Mouse (Mus musculus) stomach, embryonic 16.5 days (tissue): ENCODE measurements at regions not wholly inside any gene's neighbourhood (a gene's known extent, or its start where the extent isn't known, plus 50 kb on each side); places are given as distances from the start of the nearest gene placed in this dataset.

ENCODE experiments used
- ATAC-seq: fragments of 200-750 bp; cut with Nextera tagmentation; 2 replicates; pipeline ENCODE4 v1.8.0; 2017; ENCODE audit warnings: moderate number of reproducible peaks, moderate TSS enrichment; ENCODE audit not compliant: insufficient read depth, low FRiP score
- H3K27ac ChIP-seq: fragments of 300-500 bp; sonication (generic); 2 replicates; pipeline ENCODE4 v1.5.1; 2014; ENCODE audit warnings: low read length
- H3K27me3 ChIP-seq: fragments of 300-500 bp; sonication (generic); 2 replicates; pipeline ENCODE4 v1.6.1; 2014; ENCODE audit warnings: low read length, control low read depth, mixed read lengths; ENCODE audit not compliant: control insufficient read depth, insufficient read depth
- H3K36me3 ChIP-seq: fragments of 300-500 bp; sonication (generic); 2 replicates; pipeline ENCODE4 v1.6.1; 2014; ENCODE audit warnings: low read length; ENCODE audit not compliant: control insufficient read depth, insufficient read depth
- H3K4me1 ChIP-seq: fragments of 300-500 bp; sonication (generic); 2 replicates; pipeline ENCODE4 v1.6.1; 2014; ENCODE audit warnings: low read length, control low read depth, mixed read lengths; ENCODE audit not compliant: control insufficient read depth, insufficient read depth
- H3K4me2 ChIP-seq: fragments of 300-500 bp; sonication (generic); 2 replicates; pipeline ENCODE4 v1.6.1; 2014; ENCODE audit warnings: low read depth, low read length, mixed read lengths
- H3K4me3 ChIP-seq: fragments of 300-500 bp; sonication (generic); replicated peaks from 2 replicates; pipeline ENCODE4 v1.5.1; 2014; ENCODE audit warnings: mild to moderate bottlenecking, low read length
- H3K9ac ChIP-seq: fragments of 300-500 bp; sonication (generic); 2 replicates; pipeline ENCODE4 v1.6.1; 2014; ENCODE audit warnings: low read length
- H3K9me3 ChIP-seq: fragments of 300-500 bp; sonication (generic); replicated peaks from 2 replicates; pipeline ENCODE4 v1.6.1; 2016; ENCODE audit warnings: low read length, control low read depth; ENCODE audit not compliant: control insufficient read depth
- WGBS: fragments of 180-500 bp; shearing (Covaris S2); extraction: QIAGEN DNeasy Blood & Tissue Kit; methylation state at CpG from one replicate; pipeline ENCODE4 v1.1.7; 2014; 5-methylcytosine and 5-hydroxymethylcytosine counted together

DNA sequence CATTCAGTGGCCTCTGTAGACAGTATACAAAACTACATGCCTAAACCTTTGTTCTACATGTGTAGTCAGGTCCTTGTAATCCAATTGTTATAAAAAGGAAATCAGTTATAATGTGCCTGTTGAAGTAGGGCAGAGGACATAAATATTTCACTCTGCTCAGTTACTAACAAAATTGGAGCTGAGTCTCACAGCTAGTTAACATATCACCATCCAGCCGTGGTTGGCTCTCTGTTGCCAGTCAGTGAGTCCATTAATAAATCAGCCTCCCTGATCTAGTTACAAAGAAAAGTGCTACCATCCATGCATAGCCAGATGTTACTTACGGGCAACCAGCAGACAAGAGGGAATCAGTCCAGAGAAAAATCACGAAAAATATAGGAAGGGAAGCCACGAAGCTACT is 382.8 kb downstream of the Adamts20 start:
- H3K27ac ChIP-seq = no peak overlapping the region
- no peak overlapping the region for H3K9ac ChIP-seq
- 80% methylated on average over 4 of the region's 4 CpGs for WGBS
- no peaks in the 10 kb centered on the region for H3K27me3 ChIP-seq
- H3K9me3 ChIP-seq = no peaks in the 10 kb centered on the region
- no peak overlapping the region for H3K4me3 ChIP-seq
- H3K4me1 ChIP-seq = no peaks in the 10 kb centered on the region
- ATAC-seq = no peak
- H3K4me2 ChIP-seq = no peak overlapping the region
- no peaks in the 10 kb centered on the region for H3K36me3 ChIP-seq

DNA sequence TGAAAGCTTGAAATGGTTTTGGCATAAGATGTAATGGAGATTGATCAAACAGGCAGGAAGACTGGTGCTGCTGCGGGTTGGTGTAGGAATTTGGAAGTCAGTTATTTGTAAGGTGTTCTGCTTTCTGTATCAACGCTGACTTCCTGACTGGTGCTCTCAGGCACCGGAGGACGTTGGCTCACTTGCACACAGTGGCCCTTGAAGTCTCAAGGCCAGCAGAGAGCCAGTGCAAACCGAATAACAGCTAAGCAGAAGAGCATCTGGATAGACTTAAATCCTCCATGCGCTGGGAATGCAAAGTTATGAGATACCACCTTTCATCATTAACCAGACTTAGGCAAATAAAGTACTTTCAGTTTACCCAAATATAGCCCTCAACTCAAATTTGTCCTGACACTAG is 388.2 kb downstream of the Adamts20 start:
- 69% methylated on average over 6 of the region's 6 CpGs for WGBS

DNA sequence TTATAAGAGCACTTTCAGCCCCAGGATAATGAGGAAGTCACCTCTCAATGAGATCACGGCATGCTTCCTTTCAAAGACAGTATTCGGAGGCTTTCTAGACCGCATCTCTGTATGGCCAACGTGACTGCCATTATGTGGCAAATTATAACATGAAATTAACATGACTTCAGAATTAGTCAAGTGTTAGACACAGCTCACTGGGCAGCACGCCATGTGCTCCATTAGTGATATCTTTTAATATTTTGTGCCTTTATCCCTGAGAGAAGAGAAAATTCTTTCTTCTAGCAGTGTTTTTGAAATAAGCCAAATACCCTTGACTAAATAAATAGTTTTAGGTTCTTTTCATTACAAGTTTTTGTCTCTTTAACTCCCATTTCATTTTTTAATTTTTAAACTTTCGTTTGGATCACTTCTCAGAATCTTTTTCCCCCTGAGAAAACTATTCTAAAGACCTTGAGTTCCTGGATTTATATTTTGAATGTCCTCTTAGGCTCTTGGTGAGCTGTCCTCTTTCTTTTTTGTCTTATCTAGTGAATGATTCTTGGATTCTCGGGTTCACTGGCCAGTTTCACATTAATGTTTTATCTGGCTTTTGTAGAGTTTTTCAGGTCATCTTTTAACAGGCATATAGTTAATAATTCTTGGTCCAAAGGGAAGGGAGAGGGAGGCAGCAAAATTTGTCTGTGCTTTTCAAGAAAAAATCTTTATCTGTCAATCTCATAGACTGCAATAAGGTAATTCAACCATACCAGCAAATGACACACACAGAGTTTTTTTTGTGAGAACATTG is 390.9 kb downstream of the Adamts20 start:
- Histone ChIP-seq H3K4me2 (no peak overlapping the region), H3K9me3 (no peaks in the 10 kb centered on the region), H3K27me3 (no peaks in the 10 kb centered on the region), H3K4me3 (no peak overlapping the region), H3K36me3 (no peaks in the 10 kb centered on the region), H3K9ac (no peak overlapping the region), H3K27ac (no peak overlapping the region), H3K4me1 (no peaks in the 10 kb centered on the region)
- WGBS = 55% methylated on average over 7 of the region's 7 CpGs
- ATAC-seq = no peak

More for the DNA sequence above, 388.2 kb downstream of the Adamts20 start:
- H3K27ac ChIP-seq = no peak overlapping the region
- no peaks in the 10 kb centered on the region for H3K36me3 ChIP-seq
- H3K9ac ChIP-seq = no peak overlapping the region
- no peak overlapping the region for H3K4me3 ChIP-seq
- H3K4me1 ChIP-seq = no peaks in the 10 kb centered on the region
- no peak overlapping the region for H3K4me2 ChIP-seq
- H3K27me3 ChIP-seq = no peaks in the 10 kb centered on the region
- no peak for ATAC-seq
- no peaks in the 10 kb centered on the region for H3K9me3 ChIP-seq

DNA sequence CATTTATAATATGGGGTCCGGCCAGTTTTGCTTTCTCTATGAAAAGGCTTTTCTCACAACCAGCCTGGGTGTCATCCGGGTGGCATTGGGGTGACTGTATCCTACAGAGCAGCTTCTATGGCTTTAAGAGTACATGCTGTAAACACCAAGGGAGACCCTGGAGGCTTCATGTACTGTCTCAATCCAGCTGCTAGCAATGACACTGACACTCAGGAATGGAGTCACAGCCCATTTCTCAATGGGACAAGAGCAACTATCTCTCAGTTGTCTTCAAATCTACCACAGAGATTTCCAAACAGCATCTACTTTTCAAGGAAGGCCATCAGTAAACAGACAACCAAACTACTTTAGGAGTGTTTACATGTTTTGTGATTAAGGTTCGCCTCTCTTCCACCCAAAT is 397.5 kb downstream of the Adamts20 start:
- no peaks in the 10 kb centered on the region for H3K27me3 ChIP-seq
- H3K9me3 ChIP-seq = no peaks in the 10 kb centered on the region
- H3K36me3 ChIP-seq = no peaks in the 10 kb centered on the region
- H3K9ac ChIP-seq = no peak overlapping the region
- ATAC-seq = no peak
- H3K27ac ChIP-seq = no peak overlapping the region
- no peak overlapping the region for H3K4me2 ChIP-seq
- WGBS = 91% methylated on average over 3 of the region's 3 CpGs
- no peaks in the 10 kb centered on the region for H3K4me1 ChIP-seq
- H3K4me3 ChIP-seq = no peak overlapping the region

DNA sequence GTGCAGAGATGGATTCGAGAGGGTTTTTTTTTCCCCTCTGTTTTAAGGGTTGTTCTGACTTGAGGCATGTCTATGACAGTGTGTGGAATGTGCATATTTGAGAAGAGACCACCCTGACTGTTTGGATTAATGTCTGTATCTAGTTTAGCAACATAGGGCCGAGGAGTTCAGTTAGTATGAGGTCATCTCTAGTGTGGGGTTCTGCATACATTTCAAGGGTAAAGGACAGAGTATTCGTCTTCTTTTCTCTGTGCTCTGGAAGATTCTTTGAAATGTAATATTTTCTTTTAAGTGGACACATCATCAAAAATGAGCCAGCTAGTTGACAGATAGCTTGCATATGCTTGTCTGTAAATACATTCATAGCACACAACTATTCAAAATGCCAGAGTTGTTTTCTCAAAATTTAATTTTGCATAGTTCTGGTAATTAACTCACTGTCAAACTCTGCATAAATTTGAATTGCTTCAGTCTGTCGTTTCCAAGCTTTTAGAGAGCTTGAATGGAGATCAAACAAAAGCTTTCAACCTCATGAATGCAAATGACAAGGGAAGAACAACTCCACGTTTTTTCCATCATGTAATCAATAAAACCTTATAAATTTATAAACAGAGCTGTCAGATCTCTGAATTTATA is 415.5 kb downstream of the Adamts20 start:
- no peak overlapping the region for H3K4me3 ChIP-seq
- no peak overlapping the region for H3K9ac ChIP-seq
- no peaks in the 10 kb centered on the region for H3K27me3 ChIP-seq
- peaks cover 2% of the 10 kb centered on the region; the same call in 1 of the 2 replicates for H3K9me3 ChIP-seq
- no peak overlapping the region for H3K4me2 ChIP-seq
- H3K4me1 ChIP-seq = no peaks in the 10 kb centered on the region
- 26% methylated on average over 5 of the region's 5 CpGs for WGBS
- ATAC-seq = peak; percentile 66; the same call in 1 of the 2 replicates
- H3K27ac ChIP-seq = no peak overlapping the region
- no peaks in the 10 kb centered on the region for H3K36me3 ChIP-seq

DNA sequence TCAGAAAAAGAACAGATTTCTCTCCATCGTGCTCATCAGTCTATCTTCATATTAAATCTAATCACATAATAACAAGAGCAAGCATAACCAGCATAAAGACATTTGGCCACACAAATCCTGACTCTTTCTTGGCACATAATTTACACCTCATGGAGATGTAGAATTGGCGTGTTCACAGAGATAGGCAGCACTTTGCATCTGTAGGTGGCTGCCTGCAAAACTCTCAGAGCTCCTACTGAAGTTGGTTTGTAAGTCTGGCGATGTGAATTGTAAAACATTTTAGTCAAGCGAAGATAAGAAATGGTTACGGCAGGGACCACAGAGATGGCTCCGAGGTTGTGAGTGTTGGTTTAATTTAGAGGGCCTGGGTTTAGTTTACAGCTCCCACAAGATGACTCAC is 419.0 kb downstream of the Adamts20 start:
- ATAC-seq = no peak
- no peak overlapping the region for H3K4me2 ChIP-seq
- 86% methylated on average over 6 of the region's 6 CpGs for WGBS

DNA sequence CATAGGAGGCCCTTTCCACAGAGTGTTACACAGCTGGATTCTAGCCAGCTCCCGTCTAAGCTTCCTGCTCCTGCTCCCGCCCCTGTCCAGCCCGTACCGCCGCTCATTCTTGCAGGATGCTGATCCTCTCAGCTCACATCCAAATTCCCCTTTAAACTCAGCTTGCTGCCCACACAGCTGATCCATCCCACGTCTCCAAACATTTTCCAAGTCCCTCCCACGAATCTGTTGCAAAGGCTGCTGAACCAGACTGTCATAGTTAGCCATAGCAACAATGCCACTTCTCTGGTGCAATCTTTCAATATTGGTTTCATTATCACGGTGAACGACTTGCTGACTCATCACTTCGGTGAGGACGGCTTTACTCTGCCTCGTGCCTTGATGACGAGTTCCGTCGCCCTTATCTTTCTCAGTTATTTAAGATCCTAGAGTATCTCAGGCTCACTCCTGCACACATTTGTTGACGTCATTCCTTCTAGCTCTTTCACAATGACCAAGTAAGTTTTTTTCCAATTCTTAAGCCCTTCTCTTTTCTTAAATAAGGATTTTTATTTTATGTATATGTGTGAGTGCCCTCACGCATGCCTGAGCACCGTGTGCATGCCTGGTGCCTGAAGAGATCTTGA is 420.0 kb downstream of the Adamts20 start:
- Histone ChIP-seq H3K9me3 (peaks cover 7% of the 10 kb centered on the region; the same call in 1 of the 2 replicates), H3K36me3 (no peaks in the 10 kb centered on the region), H3K27ac (no peak overlapping the region), H3K27me3 (no peaks in the 10 kb centered on the region), H3K9ac (no peak overlapping the region), H3K4me1 (no peaks in the 10 kb centered on the region), H3K4me2 (peak overlapping the region; percentile 30; the same call in 1 of the 2 replicates), H3K4me3 (no peak overlapping the region)
- ATAC-seq = 0 out of 2 replicates have a peak, but pooled peaks have one; percentile 13
- 55% methylated on average over 18 of the region's 18 CpGs for WGBS

More for the DNA sequence above, 419.0 kb downstream of the Adamts20 start:
- no peak overlapping the region for H3K27ac ChIP-seq
- H3K9me3 ChIP-seq = peaks cover 7% of the 10 kb centered on the region; the same call in 1 of the 2 replicates
- no peaks in the 10 kb centered on the region for H3K27me3 ChIP-seq
- no peak overlapping the region for H3K9ac ChIP-seq
- H3K4me1 ChIP-seq = no peaks in the 10 kb centered on the region
- no peaks in the 10 kb centered on the region for H3K36me3 ChIP-seq
- H3K4me3 ChIP-seq = no peak overlapping the region

DNA sequence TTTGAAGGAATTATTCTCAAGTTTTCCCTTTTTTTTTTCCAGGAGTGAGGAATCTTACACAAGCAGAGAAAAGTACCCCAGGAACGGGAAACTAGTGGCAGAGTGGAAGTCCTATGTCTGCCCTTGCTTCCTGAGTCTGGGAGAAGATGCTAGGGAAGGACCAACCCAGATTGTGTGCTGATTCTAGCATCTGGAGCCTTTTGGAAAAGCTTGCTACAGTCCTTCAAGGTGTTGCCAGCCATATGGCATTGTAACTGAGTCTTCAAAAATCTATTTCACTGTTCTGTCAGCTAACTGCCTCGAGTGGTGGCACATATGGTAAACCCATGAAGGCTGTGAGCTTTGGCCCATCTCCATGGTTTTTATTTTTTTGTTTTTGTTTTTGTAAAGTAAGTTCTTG is 432.3 kb downstream of the Adamts20 start:
- Histone ChIP-seq H3K27me3 (no peaks in the 10 kb centered on the region), H3K9ac (no peak overlapping the region), H3K36me3 (no peaks in the 10 kb centered on the region), H3K4me3 (no peak overlapping the region), H3K9me3 (no peaks in the 10 kb centered on the region), H3K4me2 (no peak overlapping the region), H3K4me1 (no peaks in the 10 kb centered on the region), H3K27ac (no peak overlapping the region)
- 68% methylated on average over 2 of the region's 2 CpGs for WGBS
- ATAC-seq = no peak
